Mouse (Mus musculus): ENCODE measurements at regions not wholly inside any gene's neighbourhood (a gene's known extent, or its start where the extent isn't known, plus 50 kb on each side); places are given as distances from the start of the nearest gene placed in this dataset.

DNA sequence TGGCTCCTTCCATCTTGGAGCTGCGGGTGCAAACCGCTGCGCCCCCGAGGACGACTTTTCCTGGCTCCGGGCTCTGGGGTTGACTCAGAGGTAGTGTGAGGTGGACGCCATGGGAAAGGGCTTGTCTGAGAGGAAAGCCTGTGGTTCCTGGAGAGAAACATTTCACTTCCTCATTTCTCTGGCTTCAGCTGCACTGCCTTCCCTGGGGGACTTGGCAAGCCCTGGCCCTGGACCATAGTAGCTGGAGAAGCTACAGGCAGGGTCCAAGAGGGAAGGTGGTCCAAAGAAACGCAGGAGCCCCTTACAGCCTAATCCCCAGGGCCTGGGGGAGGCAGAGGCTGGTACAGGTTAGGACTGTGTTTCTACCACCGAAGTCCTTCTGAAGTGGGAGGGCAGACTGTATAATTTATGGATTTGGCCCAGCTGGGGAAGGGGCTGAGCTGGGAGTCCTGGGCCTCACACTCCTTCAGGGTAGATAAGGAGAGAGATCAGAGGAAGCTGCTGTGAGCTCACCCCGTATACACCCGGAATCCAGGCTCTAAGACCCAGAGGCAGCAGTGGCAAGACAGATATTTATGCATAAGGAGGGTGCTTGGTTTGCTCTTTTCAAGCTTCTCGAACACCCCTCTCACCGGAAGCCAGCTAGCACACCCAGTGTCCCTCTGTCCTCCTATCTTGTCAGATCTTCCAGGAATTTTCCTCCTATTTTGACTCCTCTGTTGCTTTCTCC is 50.0 kb upstream of the Podxl start:
- Histone ChIP-seq H3K4me2 (peak overlapping the region; percentile 42), H3K27ac (ENCODE audit: poor library complexity, severe bottlenecking) (peak overlapping the region; percentile 81), H3K4me3 (0 out of 2 replicates have a peak overlapping the region, but pooled peaks have one; percentile 1), H3K36me3 (no peaks in the 10 kb centered on the region), H3K27me3 (replicated peaks) (no peaks in the 10 kb centered on the region), H3K9ac (no peak overlapping the region), H3K9me3 (replicated peaks) (no peaks in the 10 kb centered on the region), H3K4me1 (replicated peaks) (peaks cover 50% of the 10 kb centered on the region)
- ATAC-seq (ENCODE audit: insufficient number of reproducible peaks, low FRiP score) = peak; percentile 59; the same call in 1 of the 2 replicates
- whole genome bisulfite sequencing = 29% methylated on average over 13 of the region's 13 CpGs
